Mouse (Mus musculus): Measurements from ENCODE around the gene Ildr1. TPM values are rescaled to one million over a fixed set of nuclear protein-coding genes. Genes with fewer than 3 reads are reported as not detected.

The Ildr1 gene
- polyA plus RNA-seq, 1 experiment from 2014 or later, result 0.15 TPM

GRCm38 (mm10) chr16:36747068-36747467 is 53.3 kb downstream of the Ildr1 start:
- no peaks in the 10 kb centered on the region for H3K4me1 ChIP-seq
- H3K27ac ChIP-seq (replicated peaks), result no peak overlapping the region
- no peak overlapping the region for H3K4me3 ChIP-seq
- 90% methylated on average over 4 of the region's 4 CpGs for WGBS
- no peak for DNase-seq (ENCODE audit: low spot score)
- H3K36me3 ChIP-seq, result no peaks in the 10 kb centered on the region
- no peaks in the 10 kb centered on the region for H3K27me3 ChIP-seq (ENCODE audit: low read depth, poor library complexity, severe bottlenecking)
- no peaks in the 10 kb centered on the region for H3K9me3 ChIP-seq (replicated peaks)

GRCm38 (mm10) chr16:36747767-36748166 is 54.0 kb downstream of the Ildr1 start:
- no peaks in the 10 kb centered on the region for H3K9me3 ChIP-seq (replicated peaks)
- H3K4me3 ChIP-seq, result no peak overlapping the region
- H3K36me3 ChIP-seq, result no peaks in the 10 kb centered on the region
- H3K27me3 ChIP-seq (ENCODE audit: low read depth, poor library complexity, severe bottlenecking), result no peaks in the 10 kb centered on the region
- no peak for DNase-seq (ENCODE audit: low spot score)
- WGBS, result 77% methylated on average over 2 of the region's 2 CpGs
- no peak overlapping the region for H3K27ac ChIP-seq (replicated peaks)
- no peaks in the 10 kb centered on the region for H3K4me1 ChIP-seq

- 82% methylated on average over 3 of the region's 3 CpGs for WGBS
- no peak overlapping the region for H3K4me3 ChIP-seq
- DNase-seq (ENCODE audit: low spot score), result no peak
- H3K27ac ChIP-seq (replicated peaks), result no peak overlapping the region
- H3K9me3 ChIP-seq (replicated peaks), result no peaks in the 10 kb centered on the region
- H3K4me1 ChIP-seq, result no peaks in the 10 kb centered on the region
- no peaks in the 10 kb centered on the region for H3K27me3 ChIP-seq (ENCODE audit: low read depth, poor library complexity, severe bottlenecking)
- no peaks in the 10 kb centered on the region for H3K36me3 ChIP-seq
These were observed 58.2 kb downstream of the Ildr1 start for GRCm38 (mm10) chr16:36751979-36752378.

GRCm38 (mm10) chr16:36770191-36770771 is 76.5 kb downstream of the Ildr1 start:
- H3K9me3 ChIP-seq (replicated peaks), result no peaks in the 10 kb centered on the region
- 73% methylated on average over 9 of the region's 13 CpGs for WGBS
- peaks cover 5% of the 10 kb centered on the region; the same call in 1 of the 2 replicates for H3K4me1 ChIP-seq
- H3K4me3 ChIP-seq, result no peak overlapping the region
- H3K27ac ChIP-seq (replicated peaks), result no peak overlapping the region
- DNase-seq (ENCODE audit: low spot score), result no peak
- H3K27me3 ChIP-seq (ENCODE audit: low read depth, poor library complexity, severe bottlenecking), result no peaks in the 10 kb centered on the region
- H3K36me3 ChIP-seq, result no peaks in the 10 kb centered on the region

- WGBS, result 52% methylated on average over 4 of the region's 4 CpGs
- Histone ChIP-seq H3K4me1 (peaks cover 5% of the 10 kb centered on the region; the same call in 1 of the 2 replicates), H3K9me3 (replicated peaks) (no peaks in the 10 kb centered on the region), H3K27ac (replicated peaks) (no peak overlapping the region), H3K27me3 (ENCODE audit: low read depth, poor library complexity, severe bottlenecking) (no peaks in the 10 kb centered on the region), H3K4me3 (no peak overlapping the region), H3K36me3 (no peaks in the 10 kb centered on the region)
- no peak for DNase-seq (ENCODE audit: low spot score)
These were observed 77.1 kb downstream of the Ildr1 start for GRCm38 (mm10) chr16:36770830-36771229.

GRCm38 (mm10) chr16:36771244-36771643 is 77.5 kb downstream of the Ildr1 start:
- no peaks in the 10 kb centered on the region for H3K27me3 ChIP-seq (ENCODE audit: low read depth, poor library complexity, severe bottlenecking)
- 67% methylated on average over 2 of the region's 2 CpGs for WGBS
- H3K9me3 ChIP-seq (replicated peaks), result no peaks in the 10 kb centered on the region
- DNase-seq (ENCODE audit: low spot score), result no peak
- no peaks in the 10 kb centered on the region for H3K36me3 ChIP-seq
- H3K4me1 ChIP-seq, result peaks cover 5% of the 10 kb centered on the region; the same call in 1 of the 2 replicates
- H3K27ac ChIP-seq (replicated peaks), result no peak overlapping the region
- H3K4me3 ChIP-seq, result no peak overlapping the region

- no peaks in the 10 kb centered on the region for H3K9me3 ChIP-seq (replicated peaks)
- no peak overlapping the region for H3K4me3 ChIP-seq
- H3K27ac ChIP-seq (replicated peaks), result no peak overlapping the region
- no peak for DNase-seq (ENCODE audit: low spot score)
- H3K27me3 ChIP-seq (ENCODE audit: low read depth, poor library complexity, severe bottlenecking), result no peaks in the 10 kb centered on the region
- 95% methylated on average over 3 of the region's 3 CpGs for WGBS
- no peaks in the 10 kb centered on the region for H3K36me3 ChIP-seq
- H3K4me1 ChIP-seq, result peaks cover 5% of the 10 kb centered on the region; the same call in 1 of the 2 replicates
These were observed 77.9 kb downstream of the Ildr1 start for GRCm38 (mm10) chr16:36771703-36772102.

- WGBS, result 95% methylated on average over 5 of the region's 5 CpGs
These were observed 79.2 kb downstream of the Ildr1 start for GRCm38 (mm10) chr16:36772996-36773395.

GRCm38 (mm10) chr16:36775658-36776057 is 81.9 kb downstream of the Ildr1 start:
- Histone ChIP-seq H3K27me3 (ENCODE audit: low read depth, poor library complexity, severe bottlenecking) (no peaks in the 10 kb centered on the region), H3K9me3 (replicated peaks) (no peaks in the 10 kb centered on the region), H3K27ac (replicated peaks) (no peak overlapping the region), H3K36me3 (no peaks in the 10 kb centered on the region), H3K4me1 (peaks cover 5% of the 10 kb centered on the region; the same call in 1 of the 2 replicates), H3K4me3 (no peak overlapping the region)
- DNase-seq (ENCODE audit: low spot score), result no peak
- WGBS, result 79% methylated on average over 6 of the region's 6 CpGs

More at GRCm38 (mm10) chr16:36772996-36773395, 79.2 kb downstream of the Ildr1 start:
- H3K36me3 ChIP-seq, result no peaks in the 10 kb centered on the region
- no peaks in the 10 kb centered on the region for H3K9me3 ChIP-seq (replicated peaks)
- H3K4me3 ChIP-seq, result no peak overlapping the region
- no peak for DNase-seq (ENCODE audit: low spot score)
- H3K27ac ChIP-seq (replicated peaks), result no peak overlapping the region
- H3K27me3 ChIP-seq (ENCODE audit: low read depth, poor library complexity, severe bottlenecking), result no peaks in the 10 kb centered on the region
- H3K4me1 ChIP-seq, result peaks cover 5% of the 10 kb centered on the region; the same call in 1 of the 2 replicates

Other genes with a start within 250 kb of the Ildr1 start
- not detected in 2 replicates for gene Stfa3, start 238.6 kb upstream of the Ildr1 start, polyA plus RNA-seq (2016; fragmentation: Nextera tagmentation; extraction: Ambion mirVana)
- gene Casr, start 131.8 kb upstream of the Ildr1 start, polyA plus RNA-seq (2016; fragmentation: Nextera tagmentation; extraction: Ambion mirVana), result 0.09 and 0.16 TPM in 2 replicates
- 0.42 and 1.2 TPM in 2 replicates for gene Cd86, start 27.9 kb upstream of the Ildr1 start, polyA plus RNA-seq (2016; fragmentation: Nextera tagmentation; extraction: Ambion mirVana)
- 1.1 and 1.3 TPM in 2 replicates for gene Slc15a2, start 91.0 kb downstream of the Ildr1 start, polyA plus RNA-seq (2016; fragmentation: Nextera tagmentation; extraction: Ambion mirVana)
- gene Iqcb1, start 134.4 kb downstream of the Ildr1 start, polyA plus RNA-seq (2016; fragmentation: Nextera tagmentation; extraction: Ambion mirVana), result 68.4 and 69.4 TPM in 2 replicates
- gene Eaf2, start 181.0 kb downstream of the Ildr1 start, polyA plus RNA-seq (2016; fragmentation: Nextera tagmentation; extraction: Ambion mirVana), result 1.2 and 1.7 TPM in 2 replicates
- gene Golgb1, start 181.2 kb downstream of the Ildr1 start, polyA plus RNA-seq (2016; fragmentation: Nextera tagmentation; extraction: Ambion mirVana), result 76.7 and 78.3 TPM in 2 replicates
- gene Hcls1, start 241.0 kb downstream of the Ildr1 start, polyA plus RNA-seq (2016; fragmentation: Nextera tagmentation; extraction: Ambion mirVana), result 2.5 and 2.7 TPM in 2 replicates